Mouse (Mus musculus) megakaryocyte, embryonic 14.5 days (primary cell): Measurements from ENCODE around the gene Ly6g6e.

Experiments
- FLI1 ChIP-seq: IDR thresholded peaks from 2 replicates; pipeline ENCODE4 v1.6.1; 2012; ENCODE audit warnings: low read length, inconsistent platforms, mixed read lengths
- GATA1 ChIP-seq: IDR thresholded peaks from 3 replicates; pipeline ENCODE4 v1.6.1; 2012; ENCODE audit warnings: mixed read lengths, low read length, inconsistent platforms, borderline replicate concordance

DNA sequence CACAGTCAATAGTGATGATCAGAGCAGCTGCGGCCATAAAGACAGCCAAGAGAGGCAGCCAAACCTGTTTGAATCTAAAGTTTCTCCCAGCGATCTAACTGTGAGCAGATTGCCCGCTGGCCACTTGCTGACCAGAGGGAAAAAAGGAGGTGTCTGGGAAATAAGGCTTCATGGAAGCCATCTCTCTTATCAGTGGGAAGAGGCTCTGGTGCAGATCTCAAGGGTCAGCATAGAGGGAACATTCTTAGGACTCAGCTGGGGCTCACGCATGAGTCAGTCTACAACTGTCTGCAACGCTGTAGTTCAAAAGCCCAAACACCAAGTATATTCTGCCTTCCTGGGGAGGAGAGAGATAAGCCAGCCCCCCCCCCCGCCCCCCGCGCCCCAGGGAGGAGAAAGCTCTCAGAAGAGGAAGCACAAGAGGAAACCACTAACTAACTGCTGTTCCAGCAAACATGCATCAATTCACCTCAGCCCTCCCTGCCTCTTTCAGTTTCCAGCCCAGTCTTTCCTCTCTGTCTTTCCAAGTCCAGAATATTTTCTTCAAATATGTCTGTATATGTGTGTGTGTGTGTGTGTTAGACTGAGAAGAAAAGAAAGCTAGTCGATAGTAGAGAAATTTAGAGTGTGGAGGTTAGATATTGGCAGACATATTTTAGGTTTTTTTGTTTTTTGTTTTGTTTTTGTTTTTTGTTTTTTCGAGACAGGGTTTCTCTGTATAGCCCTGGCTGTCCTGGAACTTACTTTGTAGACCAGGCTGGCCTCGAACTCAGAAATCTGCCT lies 28.4 kb upstream of the Ly6g6e start:
- no peak for TF ChIP-seq FLI1
- TF ChIP-seq GATA1: no peak
